Mouse (Mus musculus): ENCODE measurements around the gene Ip6k3.

- no peak for TF ChIP-seq EP300 (IDR thresholded peaks at IDR 0.05)
- no peak for TF ChIP-seq CTCF (IDR thresholded peaks at IDR 0.05)
These were observed 8.4 kb downstream of the Ip6k3 start for GRCm38 (mm10) chr17:27159169-27159568.
